Mouse (Mus musculus): ENCODE results near the gene Fam169a. TPM values are rescaled to one million over a fixed set of nuclear protein-coding genes. Genes with fewer than 3 reads are reported as not detected.
A peak's percentile ranks its signal among the peaks of the same experiment; 100 is the strongest.
"Not testable (repeated sequence)": the region's sequence is repeated elsewhere in the genome, so short reads cannot be mapped to it uniquely, and the experiment has no call there.

The Fam169a gene
- polyA plus RNA-seq, 1 experiment from 2014 or later = 12.5 TPM

DNA sequence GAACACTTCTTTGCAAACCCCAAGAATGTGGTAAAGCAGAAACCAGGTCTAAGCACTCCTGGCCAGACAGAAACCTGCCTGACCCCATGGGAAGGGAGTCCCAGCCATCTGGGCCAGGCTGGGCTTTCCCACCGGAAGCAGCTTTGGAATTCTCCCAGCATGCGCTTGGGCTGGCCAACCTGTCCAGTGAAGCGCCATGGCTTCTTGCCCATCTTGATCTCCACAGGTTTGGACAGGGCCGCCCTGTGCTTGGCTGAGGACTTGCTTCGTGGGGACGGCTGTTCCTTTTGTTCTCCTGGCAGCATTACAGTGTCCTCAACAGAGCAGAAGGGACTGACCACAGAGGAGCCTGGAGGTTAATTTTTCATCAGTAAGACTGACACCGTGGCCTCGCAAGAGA lies 13.2 kb upstream of the Fam169a start:
- no peak overlapping the region for H3K4me3 ChIP-seq (ENCODE audit: low read depth, low read length)
- no peak for ATAC-seq (replicated peaks; ENCODE audit: low FRiP score)
- no peak for DNase-seq (ENCODE audit: low spot score)
- no peaks in the 10 kb centered on the region for H3K9me3 ChIP-seq (ENCODE audit: control insufficient read depth, low read length)
- no peak overlapping the region for H3K4me2 ChIP-seq (ENCODE audit: low read depth, low read length, severe bottlenecking)
- no peak overlapping the region for H3K9ac ChIP-seq (ENCODE audit: low read length)
- 92% methylated on average over 8 of the region's 8 CpGs for WGBS
- H3K4me1 ChIP-seq (replicated peaks; ENCODE audit: control insufficient read depth, insufficient read depth, low read length) = no peaks in the 10 kb centered on the region
- H3K27ac ChIP-seq (ENCODE audit: low read depth, low read length) = no peak overlapping the region
- no peaks in the 10 kb centered on the region for H3K36me3 ChIP-seq (ENCODE audit: control insufficient read depth, insufficient read depth, low read length)
- H3K27me3 ChIP-seq (ENCODE audit: control insufficient read depth, insufficient read depth, low read length) = no peaks in the 10 kb centered on the region

DNA sequence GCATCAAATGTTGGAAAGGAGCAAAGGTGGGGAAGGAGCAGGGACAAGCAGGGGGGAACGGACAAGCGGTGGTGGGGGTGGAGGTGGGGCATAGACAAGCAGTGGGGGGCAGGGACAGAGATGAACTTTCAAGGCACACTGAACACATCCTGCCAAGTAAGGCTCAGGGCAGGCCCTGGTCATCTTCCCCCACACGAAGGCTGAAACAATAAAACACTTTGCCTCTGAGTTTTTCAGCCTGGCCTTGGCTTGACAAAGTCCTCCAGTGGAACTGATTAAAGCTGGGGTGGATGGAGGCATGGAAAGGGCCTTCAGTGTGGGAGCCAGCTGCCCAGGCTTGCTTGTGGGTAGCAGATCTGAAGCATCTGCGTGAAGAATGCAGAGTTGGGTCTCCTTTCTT lies 9.3 kb upstream of the Fam169a start:
- DNase-seq (ENCODE audit: low spot score) = no peak
- H3K4me2 ChIP-seq (ENCODE audit: low read depth, low read length, severe bottlenecking) = no peak overlapping the region
- no peak overlapping the region for H3K27ac ChIP-seq (ENCODE audit: low read depth, low read length)
- H3K27me3 ChIP-seq (ENCODE audit: control insufficient read depth, insufficient read depth, low read length) = no peaks in the 10 kb centered on the region
- H3K4me3 ChIP-seq (ENCODE audit: low read depth, low read length) = no peak overlapping the region
- WGBS = 60% methylated on average over 4 of the region's 4 CpGs
- no peaks in the 10 kb centered on the region for H3K9me3 ChIP-seq (ENCODE audit: control insufficient read depth, low read length)
- H3K9ac ChIP-seq (ENCODE audit: low read length) = no peak overlapping the region
- no peaks in the 10 kb centered on the region for H3K4me1 ChIP-seq (replicated peaks; ENCODE audit: control insufficient read depth, insufficient read depth, low read length)
- no peak for ATAC-seq (replicated peaks; ENCODE audit: low FRiP score)
- H3K36me3 ChIP-seq (ENCODE audit: control insufficient read depth, insufficient read depth, low read length) = no peaks in the 10 kb centered on the region

GRCm38 (mm10) chr13:97059746-97060145 lies 7.3 kb upstream of the Fam169a start:
- no peak for ATAC-seq (replicated peaks; ENCODE audit: low FRiP score)
- DNase-seq (ENCODE audit: low spot score) = no peak
- H3K9me3 ChIP-seq (ENCODE audit: control insufficient read depth, low read length) = no peaks in the 10 kb centered on the region
- no peaks in the 10 kb centered on the region for H3K36me3 ChIP-seq (ENCODE audit: control insufficient read depth, insufficient read depth, low read length)
- H3K4me2 ChIP-seq (ENCODE audit: low read depth, low read length, severe bottlenecking) = no peak overlapping the region
- no peak overlapping the region for H3K27ac ChIP-seq (ENCODE audit: low read depth, low read length)
- WGBS = 91% methylated on average over 6 of the region's 6 CpGs
- H3K4me3 ChIP-seq (ENCODE audit: low read depth, low read length) = no peak overlapping the region
- no peaks in the 10 kb centered on the region for H3K4me1 ChIP-seq (replicated peaks; ENCODE audit: control insufficient read depth, insufficient read depth, low read length)
- H3K27me3 ChIP-seq (ENCODE audit: control insufficient read depth, insufficient read depth, low read length) = no peaks in the 10 kb centered on the region
- no peak overlapping the region for H3K9ac ChIP-seq (ENCODE audit: low read length)

GRCm38 (mm10) chr13:97060331-97060730 lies 6.8 kb upstream of the Fam169a start:
- DNase-seq (ENCODE audit: low spot score) = no peak

GRCm38 (mm10) chr13:97062151-97062550 lies 4.9 kb upstream of the Fam169a start:
- WGBS = 93% methylated on average over 3 of the region's 3 CpGs
- Histone ChIP-seq H3K27ac (ENCODE audit: low read depth, low read length) (no peak overlapping the region), H3K9ac (ENCODE audit: low read length) (no peak overlapping the region), H3K4me2 (ENCODE audit: low read depth, low read length, severe bottlenecking) (no peak overlapping the region), H3K4me1 (replicated peaks; ENCODE audit: control insufficient read depth, insufficient read depth, low read length) (no peaks in the 10 kb centered on the region; the same call in 1 of the 2 replicates), H3K4me3 (ENCODE audit: low read depth, low read length) (no peak overlapping the region), H3K36me3 (ENCODE audit: control insufficient read depth, insufficient read depth, low read length) (no peaks in the 10 kb centered on the region), H3K27me3 (ENCODE audit: control insufficient read depth, insufficient read depth, low read length) (no peaks in the 10 kb centered on the region), H3K9me3 (ENCODE audit: control insufficient read depth, low read length) (no peaks in the 10 kb centered on the region; the same call in 1 of the 2 replicates)
- ATAC-seq (replicated peaks; ENCODE audit: low FRiP score) (no peak), DNase-seq (ENCODE audit: low spot score) (no peak)

More at GRCm38 (mm10) chr13:97060331-97060730, 6.8 kb upstream of the Fam169a start:
- Histone ChIP-seq H3K4me1 (replicated peaks; ENCODE audit: control insufficient read depth, insufficient read depth, low read length) (no peaks in the 10 kb centered on the region), H3K9ac (ENCODE audit: low read length) (no peak overlapping the region), H3K36me3 (ENCODE audit: control insufficient read depth, insufficient read depth, low read length) (no peaks in the 10 kb centered on the region), H3K9me3 (ENCODE audit: control insufficient read depth, low read length) (no peaks in the 10 kb centered on the region), H3K27ac (ENCODE audit: low read depth, low read length) (no peak overlapping the region), H3K4me3 (ENCODE audit: low read depth, low read length) (no peak overlapping the region), H3K27me3 (ENCODE audit: control insufficient read depth, insufficient read depth, low read length) (no peaks in the 10 kb centered on the region), H3K4me2 (ENCODE audit: low read depth, low read length, severe bottlenecking) (no peak overlapping the region)
- no peak for ATAC-seq (replicated peaks; ENCODE audit: low FRiP score)
- 77% methylated on average over 6 of the region's 8 CpGs for WGBS

GRCm38 (mm10) chr13:97063431-97063830 lies 3.7 kb upstream of the Fam169a start:
- Histone ChIP-seq H3K27me3 (ENCODE audit: control insufficient read depth, insufficient read depth, low read length) (no peaks in the 10 kb centered on the region; the same call in 1 of the 2 replicates), H3K27ac (ENCODE audit: low read depth, low read length) (no peak overlapping the region), H3K4me1 (replicated peaks; ENCODE audit: control insufficient read depth, insufficient read depth, low read length) (peaks cover 3% of the 10 kb centered on the region; the same call in 1 of the 2 replicates), H3K4me2 (ENCODE audit: low read depth, low read length, severe bottlenecking) (no peak overlapping the region), H3K9me3 (ENCODE audit: control insufficient read depth, low read length) (no peaks in the 10 kb centered on the region; the same call in 1 of the 2 replicates), H3K36me3 (ENCODE audit: control insufficient read depth, insufficient read depth, low read length) (no peaks in the 10 kb centered on the region), H3K4me3 (ENCODE audit: low read depth, low read length) (no peak overlapping the region), H3K9ac (ENCODE audit: low read length) (no peak overlapping the region)
- ATAC-seq (replicated peaks; ENCODE audit: low FRiP score) = no peak
- no peak for DNase-seq (ENCODE audit: low spot score)
- 81% methylated on average over 2 of the region's 2 CpGs for WGBS

- 0 out of 2 replicates have a peak, but pooled peaks have one; percentile 16 for ATAC-seq (replicated peaks; ENCODE audit: low FRiP score)
Observed at GRCm38 (mm10) chr13:97064413-97064812, 2.7 kb upstream of the Fam169a start.

GRCm38 (mm10) chr13:97064844-97065621 lies 2.1 kb upstream of the Fam169a start:
- not testable (repeated sequence) for H3K36me3 ChIP-seq (ENCODE audit: control insufficient read depth, insufficient read depth, low read length); H3K27ac ChIP-seq (ENCODE audit: low read depth, low read length); H3K9ac ChIP-seq (ENCODE audit: low read length); H3K4me2 ChIP-seq (ENCODE audit: low read depth, low read length, severe bottlenecking); H3K27me3 ChIP-seq (ENCODE audit: control insufficient read depth, insufficient read depth, low read length); H3K4me3 ChIP-seq (ENCODE audit: low read depth, low read length); H3K4me1 ChIP-seq (replicated peaks; ENCODE audit: control insufficient read depth, insufficient read depth, low read length); DNase-seq (ENCODE audit: low spot score); H3K9me3 ChIP-seq (ENCODE audit: control insufficient read depth, low read length)
- WGBS = 44% methylated on average over 18 of the region's 18 CpGs
- ATAC-seq (replicated peaks; ENCODE audit: low FRiP score) = 0 out of 2 replicates have a peak, but pooled peaks have one; percentile 36

More at GRCm38 (mm10) chr13:97064413-97064812, 2.7 kb upstream of the Fam169a start:
- Histone ChIP-seq H3K9me3 (ENCODE audit: control insufficient read depth, low read length) (no peaks in the 10 kb centered on the region; the same call in 1 of the 2 replicates), H3K27me3 (ENCODE audit: control insufficient read depth, insufficient read depth, low read length) (no peaks in the 10 kb centered on the region; the same call in 1 of the 2 replicates), H3K4me2 (ENCODE audit: low read depth, low read length, severe bottlenecking) (no peak overlapping the region), H3K4me1 (replicated peaks; ENCODE audit: control insufficient read depth, insufficient read depth, low read length) (peaks cover 3% of the 10 kb centered on the region; the same call in 1 of the 2 replicates), H3K4me3 (ENCODE audit: low read depth, low read length) (no peak overlapping the region), H3K36me3 (ENCODE audit: control insufficient read depth, insufficient read depth, low read length) (no peaks in the 10 kb centered on the region), H3K27ac (ENCODE audit: low read depth, low read length) (no peak overlapping the region), H3K9ac (ENCODE audit: low read length) (no peak overlapping the region)
- no peak for DNase-seq (ENCODE audit: low spot score)
- 67% methylated on average over 3 of the region's 3 CpGs for WGBS

All from forebrain, embryonic 11.5 days (tissue).